Comparison of ENCODE assay signal across 11 mouse cellular contexts in genomic region chr11:81860250-81860972, GRCm38 (mm10). TPM values are rescaled to one million over a fixed set of nuclear protein-coding genes. Genes with fewer than 3 reads are reported as not detected.
DNase-seq lines count a peak whose midpoint lies in the region; ATAC-seq lines count a peak whose summit lies in the region.
"Had no signal": no experiment of that assay in that cellular context is flagged by ENCODE, and none has a peak within 500 bp of the region (broad histone marks: within the 10 kb centered on the region; RNA-seq: fewer than 3 reads in every experiment).

5530401A14Rik (plus strand) TSS chr11:81860673.

- H3K9me3 ChIP-seq in forebrain, embryonic 10.5 days: no peaks in the 10 kb centered on the region
- H3K9me3 ChIP-seq in neural tube, embryonic 15.5 days (replicated peaks): no peaks in the 10 kb centered on the region
- H3K9me3 ChIP-seq in liver, embryonic 12.5 days (replicated peaks): no peaks in the 10 kb centered on the region
- H3K9me3 ChIP-seq: embryonic facial prominence, embryonic 15.5 days; limb, embryonic 12.5 days had no signal

- H3K27ac ChIP-seq in forebrain, embryonic 10.5 days: peak within 1 kb of the TSS; percentile 68
- H3K27ac ChIP-seq in neural tube, embryonic 15.5 days (replicated peaks): peak within 1 kb of the TSS; percentile 58; the same call in 1 of the 2 replicates
- H3K27ac ChIP-seq in liver, embryonic 12.5 days: no peak within 1 kb of the TSS
- H3K27ac ChIP-seq: embryonic facial prominence, embryonic 15.5 days; limb, embryonic 12.5 days had no signal

- no peak within 1 kb of the TSS for H3K4me3 ChIP-seq in forebrain, embryonic 10.5 days
- no peak within 1 kb of the TSS for H3K4me3 ChIP-seq in neural tube, embryonic 15.5 days (replicated peaks)
- H3K4me3 ChIP-seq in liver, embryonic 12.5 days: no peak within 1 kb of the TSS
- H3K4me3 ChIP-seq: embryonic facial prominence, embryonic 15.5 days; limb, embryonic 12.5 days had no signal

- no peaks in the 10 kb centered on the region for H3K36me3 ChIP-seq in forebrain, embryonic 10.5 days (replicated peaks)
- H3K36me3 ChIP-seq in neural tube, embryonic 15.5 days: no peaks in the 10 kb centered on the region
- no peaks in the 10 kb centered on the region for H3K36me3 ChIP-seq in liver, embryonic 12.5 days
- H3K36me3 ChIP-seq: embryonic facial prominence, embryonic 15.5 days; limb, embryonic 12.5 days had no signal

- H3K9ac ChIP-seq in neural tube, embryonic 15.5 days (replicated peaks): no peak within 1 kb of the TSS
- no peak within 1 kb of the TSS for H3K9ac ChIP-seq in liver, embryonic 12.5 days
- H3K9ac ChIP-seq: embryonic facial prominence, embryonic 15.5 days; limb, embryonic 12.5 days had no signal

- WGBS in forebrain, embryonic 10.5 days: 27% methylated on average over 4 of the region's 4 CpGs
- 32% methylated on average over 4 of the region's 4 CpGs for WGBS in neural tube, embryonic 15.5 days
- 42% methylated on average over 4 of the region's 4 CpGs for WGBS in liver, embryonic 12.5 days (ENCODE audit: insufficient replicate concordance)

- ATAC-seq in neural tube, embryonic 15.5 days (ENCODE audit: low FRiP score): peak; percentile 66; the same call in 1 of the 2 replicates
- ATAC-seq in liver, embryonic 12.5 days: no peak

- intact Hi-C loops in left cerebral cortex, postnatal 36 days (cut with DNase I): no loop called here

- peaks cover 42% of the 10 kb centered on the region for H3K4me1 ChIP-seq in forebrain, embryonic 10.5 days
- H3K4me1 ChIP-seq in neural tube, embryonic 15.5 days: peaks cover 19% of the 10 kb centered on the region
- no peaks in the 10 kb centered on the region for H3K4me1 ChIP-seq in liver, embryonic 12.5 days

- no peaks in the 10 kb centered on the region for H3K27me3 ChIP-seq in forebrain, embryonic 10.5 days (ENCODE audit: poor library complexity, severe bottlenecking)
- no peaks in the 10 kb centered on the region for H3K27me3 ChIP-seq in neural tube, embryonic 15.5 days (replicated peaks)
- no peaks in the 10 kb centered on the region for H3K27me3 ChIP-seq in liver, embryonic 12.5 days (replicated peaks)
- H3K27me3 ChIP-seq: embryonic facial prominence, embryonic 15.5 days; limb, embryonic 12.5 days had no signal

- H3K4me2 ChIP-seq in neural tube, embryonic 15.5 days: no peak within 1 kb of the TSS
- no peak within 1 kb of the TSS for H3K4me2 ChIP-seq in liver, embryonic 12.5 days
- H3K4me2 ChIP-seq: embryonic facial prominence, embryonic 15.5 days; limb, embryonic 12.5 days had no signal

- DNase-seq in left cerebral cortex, adult 11 months (ENCODE audit: low spot score): peak; percentile 18
- no peak for DNase-seq in left cerebral cortex, postnatal 36 days (ENCODE audit: low spot score in 2 of 2)
- peak; percentile 42 for DNase-seq in forebrain, embryonic 10.5 days (ENCODE audit: extremely low spot score, low spot score)
- peak; percentile 51 to 54 for DNase-seq in layer of hippocampus, postnatal 10 days (ENCODE audit: low spot score in 2 of 2)
- DNase-seq in spleen, postnatal 4 days (ENCODE audit: low spot score in 2 of 2): no peak
- DNase-seq in heart, postnatal 4 days: no peak

RNA-seq across cellular contexts. Expression of gene 5530401A14Rik, which starts in this region (rescaled TPM):
- total RNA-seq in left cerebral cortex, postnatal 36 days (2021): under 1 TPM in 1 of 2 experiments, not detected in 1; 0.15 TPM
- not detected in 2 replicates for polyA plus RNA-seq in forebrain, embryonic 10.5 days (2016; fragmentation: Nextera tagmentation; extraction: Ambion mirVana)
- total RNA-seq in layer of hippocampus, postnatal 10 days (2021): under 1 TPM; 0.09 to 0.25 TPM
- 1.2 TPM in 2 replicates for polyA plus RNA-seq in neural tube, embryonic 15.5 days (2015; fragmentation: Nextera tagmentation; extraction: Ambion mirVana)
- under 1 TPM; 0.07 to 0.16 TPM for total RNA-seq in heart, postnatal 4 days (2021)
- polyA plus RNA-seq in liver, embryonic 12.5 days (2016; fragmentation: Nextera tagmentation; extraction: Ambion mirVana): not detected in 2 replicates
- polyA plus RNA-seq: limb, embryonic 12.5 days; stomach, embryonic 16.5 days had no signal

Comparison
In these comparisons a context has a peak if more than half of its experiments do, and no peak if none do; other contexts are left out.
1. Peak in DNase-seq and H3K27ac ChIP-seq in forebrain, embryonic 10.5 days; RNA of the gene not detected or under 1 TPM.
2. Peak in DNase-seq in layer of hippocampus, postnatal 10 days; RNA of the gene not detected or under 1 TPM.